Mouse (Mus musculus): ENCODE measurements at regions not wholly inside any gene's neighbourhood (a gene's known extent, or its start where the extent isn't known, plus 50 kb on each side); places are given as distances from the start of the nearest gene placed in this dataset.

- no peak for DNase-seq (ENCODE audit: low read depth)
These were observed 207.6 kb upstream of the Negr1 start for GRCm38 (mm10) chr3:156353841-156354473.

DNA sequence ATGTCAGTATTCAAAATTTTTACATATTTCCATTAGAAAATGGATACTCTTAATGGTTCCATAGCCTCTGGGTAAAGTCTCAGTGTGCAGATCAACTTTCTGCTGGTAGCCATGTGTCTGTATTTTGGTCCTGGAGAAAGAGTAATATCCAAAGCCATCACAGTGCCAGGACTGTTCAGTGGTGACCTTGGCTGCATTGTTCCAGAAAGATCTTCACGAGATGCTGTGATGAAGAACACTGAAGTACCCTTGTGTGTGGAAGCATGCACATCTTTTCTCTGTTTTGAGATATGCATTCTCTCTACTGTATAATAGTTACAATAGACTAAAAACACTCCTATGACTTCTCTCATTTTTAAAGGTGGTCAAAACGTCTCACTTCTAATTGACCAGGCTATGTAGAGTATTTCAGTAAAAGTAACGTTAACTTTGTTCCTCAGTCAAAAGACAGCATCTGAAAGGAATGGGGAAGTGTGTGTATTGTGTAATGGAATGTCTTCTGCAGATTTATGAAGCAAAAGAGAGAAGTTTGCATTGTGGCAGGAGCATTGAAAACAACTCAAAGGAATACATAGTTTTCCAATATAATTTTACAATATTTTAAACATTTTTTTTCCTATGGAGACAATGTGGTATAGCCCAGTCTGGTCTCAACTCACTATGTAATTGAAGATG lies 192.8 kb upstream of the Negr1 start:
- TF ChIP-seq POLR2A (IDR thresholded peaks at IDR 0.05; ENCODE audit: borderline replicate concordance, extremely low read depth, insufficient read depth, insufficient read length, poor library complexity, severe bottlenecking) (no peak), CTCF (IDR thresholded peaks at IDR 0.05; ENCODE audit: borderline replicate concordance, extremely low read depth, insufficient read depth, insufficient read length) (no peak)
- DNase-seq (ENCODE audit: low read depth), result no peak

More at GRCm38 (mm10) chr3:156353841-156354473, 207.6 kb upstream of the Negr1 start:
- TF ChIP-seq CTCF (IDR thresholded peaks at IDR 0.05; ENCODE audit: borderline replicate concordance, extremely low read depth, insufficient read depth, insufficient read length), result no peak
- TF ChIP-seq POLR2A (IDR thresholded peaks at IDR 0.05; ENCODE audit: borderline replicate concordance, extremely low read depth, insufficient read depth, insufficient read length, poor library complexity, severe bottlenecking), result no peak

DNA sequence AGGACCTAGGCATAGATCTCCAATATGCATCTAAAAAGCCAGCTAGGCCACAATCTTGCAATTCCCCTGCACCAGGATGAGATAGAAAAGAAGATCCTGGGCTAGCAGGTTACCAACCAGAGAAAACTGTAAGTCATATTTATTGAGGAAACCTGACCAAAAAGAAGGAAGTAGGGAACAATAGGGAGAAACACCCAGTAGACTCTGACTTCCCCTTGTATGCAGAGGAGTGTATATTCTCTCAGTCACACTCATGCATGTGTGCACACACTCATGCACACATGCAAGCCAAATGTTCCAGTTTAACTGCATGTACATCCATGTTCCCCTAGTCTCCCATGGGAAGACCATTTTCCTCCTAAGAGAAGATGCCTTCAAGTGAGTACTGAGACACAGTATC lies 184.9 kb upstream of the Negr1 start:
- DNase-seq (ENCODE audit: low read depth), result no peak

GRCm38 (mm10) chr3:156382919-156383318 lies 178.7 kb upstream of the Negr1 start:
- no peak for TF ChIP-seq CTCF (IDR thresholded peaks at IDR 0.05; ENCODE audit: borderline replicate concordance, extremely low read depth, insufficient read depth, insufficient read length)
- TF ChIP-seq POLR2A (IDR thresholded peaks at IDR 0.05; ENCODE audit: borderline replicate concordance, extremely low read depth, insufficient read depth, insufficient read length, poor library complexity, severe bottlenecking), result no peak
- peak; percentile 20 for DNase-seq (ENCODE audit: low read depth)

More for the DNA sequence above, 184.9 kb upstream of the Negr1 start:
- no peak for TF ChIP-seq CTCF (IDR thresholded peaks at IDR 0.05; ENCODE audit: borderline replicate concordance, extremely low read depth, insufficient read depth, insufficient read length)
- TF ChIP-seq POLR2A (IDR thresholded peaks at IDR 0.05; ENCODE audit: borderline replicate concordance, extremely low read depth, insufficient read depth, insufficient read length, poor library complexity, severe bottlenecking), result no peak

GRCm38 (mm10) chr3:156406136-156406535 lies 155.5 kb upstream of the Negr1 start:
- TF ChIP-seq CTCF (IDR thresholded peaks at IDR 0.05; ENCODE audit: borderline replicate concordance, extremely low read depth, insufficient read depth, insufficient read length), result no peak
- no peak for TF ChIP-seq POLR2A (IDR thresholded peaks at IDR 0.05; ENCODE audit: borderline replicate concordance, extremely low read depth, insufficient read depth, insufficient read length, poor library complexity, severe bottlenecking)
- DNase-seq (ENCODE audit: low read depth), result no peak

DNA sequence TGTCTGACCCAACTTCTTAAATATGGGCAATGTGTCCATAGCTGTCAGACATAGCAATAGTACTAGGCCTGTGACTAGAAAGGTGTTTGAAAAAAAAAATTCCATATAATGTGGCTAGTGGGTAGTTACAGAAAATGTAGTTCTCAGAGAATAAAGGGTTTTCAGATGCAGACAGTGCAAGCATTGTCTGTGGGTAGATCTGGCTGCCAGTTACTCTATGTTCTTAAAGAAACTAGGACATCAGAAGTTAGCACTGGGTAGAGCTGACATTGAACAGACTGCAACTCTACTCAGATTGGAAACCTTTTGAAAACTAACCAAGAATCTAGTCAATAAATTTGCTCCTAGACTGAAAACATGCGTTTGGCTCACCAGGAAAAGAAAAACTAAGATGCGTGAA lies 154.5 kb upstream of the Negr1 start:
- DNase-seq (ENCODE audit: low read depth), result no peak
- TF ChIP-seq CTCF (IDR thresholded peaks at IDR 0.05; ENCODE audit: borderline replicate concordance, extremely low read depth, insufficient read depth, insufficient read length), result no peak
- no peak for TF ChIP-seq POLR2A (IDR thresholded peaks at IDR 0.05; ENCODE audit: borderline replicate concordance, extremely low read depth, insufficient read depth, insufficient read length, poor library complexity, severe bottlenecking)

DNA sequence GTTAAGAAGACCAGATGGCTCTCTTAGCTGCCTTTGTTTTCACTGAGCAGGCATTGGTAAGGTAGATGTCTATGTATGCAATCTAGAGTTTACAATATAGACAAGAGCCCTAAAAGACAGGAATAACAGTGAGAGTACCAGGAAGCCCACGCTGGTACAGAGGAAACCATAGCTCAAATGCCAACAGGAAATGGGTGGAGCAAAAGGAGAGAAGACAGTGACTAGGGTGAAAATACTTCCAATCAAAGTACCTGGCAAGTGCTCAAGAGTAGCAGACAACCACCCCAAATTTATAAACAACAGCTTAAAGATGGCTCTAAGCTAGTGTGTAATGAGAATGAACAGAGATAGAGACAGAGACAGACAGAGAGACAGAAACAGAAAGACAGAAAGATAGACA lies 151.5 kb upstream of the Negr1 start:
- DNase-seq (ENCODE audit: low read depth), result no peak
- TF ChIP-seq POLR2A (IDR thresholded peaks at IDR 0.05; ENCODE audit: borderline replicate concordance, extremely low read depth, insufficient read depth, insufficient read length, poor library complexity, severe bottlenecking) (no peak), CTCF (IDR thresholded peaks at IDR 0.05; ENCODE audit: borderline replicate concordance, extremely low read depth, insufficient read depth, insufficient read length) (no peak)

DNA sequence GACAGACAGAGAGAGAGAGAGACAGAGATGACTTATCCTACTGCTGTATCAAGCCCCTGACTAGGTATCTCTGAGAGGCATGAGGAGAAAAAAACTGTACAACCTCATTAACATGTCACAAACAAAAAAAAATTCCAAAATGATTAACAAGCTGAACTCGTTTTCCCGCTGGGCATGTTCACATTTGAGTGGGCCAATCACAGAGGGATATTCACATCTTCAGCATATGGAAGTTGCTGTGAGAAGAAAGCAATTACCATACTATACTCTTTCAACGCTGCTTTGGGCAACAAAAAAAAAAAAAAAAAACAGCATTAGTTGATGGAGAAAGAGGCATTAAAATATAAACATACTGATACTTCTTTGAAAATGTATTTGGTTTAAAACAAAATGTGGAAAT lies 148.8 kb upstream of the Negr1 start:
- TF ChIP-seq CTCF (IDR thresholded peaks at IDR 0.05; ENCODE audit: borderline replicate concordance, extremely low read depth, insufficient read depth, insufficient read length), result no peak
- no peak for TF ChIP-seq POLR2A (IDR thresholded peaks at IDR 0.05; ENCODE audit: borderline replicate concordance, extremely low read depth, insufficient read depth, insufficient read length, poor library complexity, severe bottlenecking)
- DNase-seq (ENCODE audit: low read depth), result peak; percentile 54

DNA sequence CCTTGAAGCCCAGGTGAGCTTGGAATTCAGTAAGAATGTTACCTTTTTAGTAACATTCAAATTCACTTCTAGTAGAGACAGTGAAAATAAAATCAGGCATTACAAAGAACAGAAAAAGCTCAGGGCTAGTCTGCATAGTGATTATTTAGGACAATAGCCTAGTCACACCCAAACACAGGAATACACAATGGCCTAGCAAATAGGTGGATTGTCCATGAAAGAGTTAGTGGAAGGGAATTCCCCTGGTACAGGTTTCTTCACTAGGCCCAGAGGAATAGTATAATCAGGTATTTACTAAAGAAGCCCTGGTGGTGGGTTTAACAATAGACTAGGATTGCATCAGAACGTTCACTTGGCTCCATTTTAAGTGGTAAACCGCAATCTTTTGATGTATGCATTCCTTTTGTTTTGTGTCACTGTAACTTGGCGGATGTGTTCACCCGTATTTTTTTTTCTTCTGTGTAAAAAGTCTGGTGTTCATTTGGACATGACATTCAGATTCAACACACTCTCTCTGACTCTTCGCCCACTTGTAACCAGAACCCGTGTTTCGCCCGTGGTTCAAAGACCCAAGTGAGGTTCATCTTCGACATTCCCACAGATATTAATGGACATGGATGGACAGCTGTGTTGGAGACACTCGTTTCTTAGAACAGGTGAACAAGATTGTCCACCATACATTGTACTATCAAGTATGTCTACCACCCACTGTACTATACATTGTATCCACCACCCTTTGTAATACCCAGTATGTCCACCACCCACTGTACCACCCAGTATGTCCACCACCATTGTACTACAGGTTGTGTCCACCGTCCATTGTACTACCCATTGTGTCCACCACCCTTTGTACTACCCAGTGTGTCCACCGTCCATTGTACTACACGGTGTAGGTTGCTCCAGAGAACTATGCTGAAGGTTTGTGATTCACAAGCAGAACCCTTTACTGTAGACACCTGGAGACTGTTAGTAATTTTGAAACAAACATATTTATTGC lies 146.9 kb upstream of the Negr1 start:
- DNase-seq (ENCODE audit: low read depth), result no peak
- no peak for TF ChIP-seq CTCF (IDR thresholded peaks at IDR 0.05; ENCODE audit: borderline replicate concordance, extremely low read depth, insufficient read depth, insufficient read length)
- TF ChIP-seq POLR2A (IDR thresholded peaks at IDR 0.05; ENCODE audit: borderline replicate concordance, extremely low read depth, insufficient read depth, insufficient read length, poor library complexity, severe bottlenecking), result no peak

- DNase-seq (ENCODE audit: low read depth), result peak; percentile 58
- TF ChIP-seq CTCF (IDR thresholded peaks at IDR 0.05; ENCODE audit: borderline replicate concordance, extremely low read depth, insufficient read depth, insufficient read length) (no peak), POLR2A (IDR thresholded peaks at IDR 0.05; ENCODE audit: borderline replicate concordance, extremely low read depth, insufficient read depth, insufficient read length, poor library complexity, severe bottlenecking) (no peak)
These were observed 143.5 kb upstream of the Negr1 start for GRCm38 (mm10) chr3:156418124-156418523.

DNA sequence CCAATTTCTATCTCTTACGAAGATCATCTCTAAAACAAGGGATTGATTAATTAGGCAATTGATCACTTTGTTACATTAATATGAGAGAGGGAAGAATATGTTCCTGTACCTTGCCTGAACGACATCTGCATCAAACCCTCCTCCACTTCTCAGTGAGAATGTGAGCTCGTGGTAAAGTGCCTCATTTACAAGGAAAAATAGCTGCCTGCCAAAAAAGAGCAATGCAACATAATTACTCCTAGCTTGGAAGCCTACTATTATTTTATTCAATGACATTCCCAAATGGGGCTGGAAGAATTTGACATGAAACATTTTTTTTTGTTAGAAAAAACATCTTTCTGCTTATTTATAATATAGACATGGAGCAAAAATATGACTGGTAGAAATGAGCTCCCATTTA lies 138.5 kb upstream of the Negr1 start:
- TF ChIP-seq CTCF (IDR thresholded peaks at IDR 0.05; ENCODE audit: borderline replicate concordance, extremely low read depth, insufficient read depth, insufficient read length), result no peak
- TF ChIP-seq POLR2A (IDR thresholded peaks at IDR 0.05; ENCODE audit: borderline replicate concordance, extremely low read depth, insufficient read depth, insufficient read length, poor library complexity, severe bottlenecking), result no peak
- peak; percentile 52 for DNase-seq (ENCODE audit: low read depth)
